Mouse (Mus musculus) myocyte (in vitro differentiated cells): ENCODE results near the gene Sema5a. TPM values are rescaled to one million over a fixed set of nuclear protein-coding genes. Genes with fewer than 3 reads are reported as not detected.

Source experiments
- H3K27me3 ChIP-seq: one replicate; pipeline ENCODE4 v1.6.1; 2011; ENCODE audit not compliant: control insufficient read depth, insufficient read depth, insufficient read length
- H3K36me3 ChIP-seq: one replicate; pipeline ENCODE4 v1.6.1; 2011; ENCODE audit not compliant: control insufficient read depth, insufficient read depth
- H3K4me2 ChIP-seq: one replicate; pipeline ENCODE4 v1.6.1; 2011; ENCODE audit warnings: low read depth, control low read depth
- H3K4me3 ChIP-seq: one replicate; pipeline ENCODE4 v1.5.1; 2011; ENCODE audit warnings: mild to moderate bottlenecking, control low read depth, moderate library complexity
- H3K79me2 ChIP-seq: one replicate; pipeline ENCODE4 v1.6.1; 2011; ENCODE audit not compliant: control insufficient read depth, insufficient read depth
- H3ac ChIP-seq: one replicate; pipeline ENCODE4 v1.6.1; 2011; ENCODE audit not compliant: control insufficient read depth, insufficient read length
- CEBPB ChIP-seq: IDR thresholded peaks from 2 replicates; pipeline ENCODE4 v1.6.1; 2011; ENCODE audit warnings: mild to moderate bottlenecking, moderate library complexity; ENCODE audit not compliant: poor library complexity, insufficient read depth, severe bottlenecking
- E2F4 ChIP-seq: IDR thresholded peaks from one replicate; pipeline ENCODE4 v1.6.1; 2011; ENCODE audit warnings: mild to moderate bottlenecking, control low read depth, moderate library complexity; ENCODE audit not compliant: insufficient read depth
- MAX ChIP-seq: IDR thresholded peaks from one replicate; pipeline ENCODE4 v1.6.1; 2011; ENCODE audit warnings: low read depth, mild to moderate bottlenecking, control low read depth
- MYOD1 ChIP-seq, 3 experiments: IDR thresholded peaks; one replicate each; pipeline ENCODE4 v1.6.1; 2011; ENCODE audit warnings: control low read depth in 2 of 3, low read depth in 2 of 3, mild to moderate bottlenecking in 2 of 3, moderate library complexity in 1 of 3; ENCODE audit not compliant: insufficient read length in 2 of 3, control insufficient read depth in 1 of 3
- MYOG ChIP-seq, 3 experiments: IDR thresholded peaks; one replicate each; pipeline ENCODE4 v1.6.1; 2011; ENCODE audit warnings: control low read depth in 2 of 3, low read depth in 2 of 3, mild to moderate bottlenecking in 2 of 3; ENCODE audit not compliant: insufficient read length in 2 of 3, control insufficient read depth in 1 of 3, insufficient read depth in 1 of 3
- POLR2A ChIP-seq: IDR thresholded peaks from one replicate; pipeline ENCODE4 v1.6.1; 2011; ENCODE audit warnings: low read depth, mild to moderate bottlenecking, control low read depth, moderate library complexity; ENCODE audit not compliant: insufficient read length
- POLR2AphosphoS2 ChIP-seq: IDR thresholded peaks from one replicate; pipeline ENCODE4 v1.6.1; 2011; ENCODE audit warnings: low read depth, control low read depth; ENCODE audit not compliant: insufficient read length
- REST ChIP-seq: IDR thresholded peaks from one replicate; pipeline ENCODE4 v1.6.1; 2011; ENCODE audit warnings: mild to moderate bottlenecking, control low read depth, moderate library complexity; ENCODE audit not compliant: insufficient read depth, insufficient read length
- SRF ChIP-seq: IDR thresholded peaks from one replicate; pipeline ENCODE4 v1.6.1; 2011; ENCODE audit warnings: low read depth; ENCODE audit not compliant: control insufficient read depth, insufficient read length
- TCF12 ChIP-seq: IDR thresholded peaks from one replicate; pipeline ENCODE4 v1.6.1; 2011; ENCODE audit warnings: mild to moderate bottlenecking, control low read depth; ENCODE audit not compliant: poor library complexity, insufficient read depth, severe bottlenecking
- TCF3 ChIP-seq: IDR thresholded peaks from one replicate; pipeline ENCODE4 v1.6.1; 2011; ENCODE audit warnings: low read depth, control low read depth; ENCODE audit not compliant: insufficient read length
- USF1 ChIP-seq: IDR thresholded peaks from one replicate; pipeline ENCODE4 v1.6.1; 2011; ENCODE audit warnings: low read depth, mild to moderate bottlenecking, control low read depth, moderate library complexity
- polyA plus RNA-seq: library from polyadenylated mRNA; unstranded; fragments of >200 nt; fragmentation: generic; extraction: Trizol; gene quantifications from one replicate; pipeline ENCODE4 v1.2.1, GENCODE M21; 2012; ENCODE audit warnings: missing spikeins

The Sema5a gene
- polyA plus RNA-seq, 1 experiment: 7.1 TPM

- Histone ChIP-seq H3K36me3 (no peaks in the 10 kb centered on the region), H3K79me2 (no peaks in the 10 kb centered on the region), H3K27me3 (no peaks in the 10 kb centered on the region), H3ac (no peak overlapping the region), H3K4me3 (no peak overlapping the region), H3K4me2 (no peak overlapping the region)
- TF ChIP-seq TCF12: no peak
- TF ChIP-seq SRF: no peak
- no peak for TF ChIP-seq POLR2AphosphoS2
- TF ChIP-seq TCF3: no peak
- TF ChIP-seq MYOD1 (IDR thresholded peaks at IDR 0.05; ENCODE audit: control insufficient read depth in 1 of 3, insufficient read length in 2 of 3, low read depth in 2 of 3): no peak
- no peak for TF ChIP-seq MAX
- TF ChIP-seq POLR2A: no peak
- TF ChIP-seq MYOG (IDR thresholded peaks at IDR 0.05; ENCODE audit: control insufficient read depth in 1 of 3, insufficient read depth in 1 of 3, insufficient read length in 2 of 3, low read depth in 2 of 3): no peak
- TF ChIP-seq CEBPB: no peak
These were observed 374.6 kb downstream of the Sema5a start for GRCm38 (mm10) chr15:32619199-32619598.

GRCm38 (mm10) chr15:32623037-32623739 is 378.6 kb downstream of the Sema5a start:
- Histone ChIP-seq H3ac (no peak overlapping the region), H3K79me2 (no peaks in the 10 kb centered on the region), H3K27me3 (no peaks in the 10 kb centered on the region), H3K36me3 (no peaks in the 10 kb centered on the region), H3K4me2 (no peak overlapping the region), H3K4me3 (no peak overlapping the region)
- TF ChIP-seq USF1: no peak
- no peak for TF ChIP-seq TCF12
- TF ChIP-seq SRF: no peak
- no peak for TF ChIP-seq MYOD1 (IDR thresholded peaks at IDR 0.05; ENCODE audit: control insufficient read depth in 1 of 3, insufficient read length in 2 of 3, low read depth in 2 of 3)
- TF ChIP-seq E2F4: no peak
- TF ChIP-seq POLR2AphosphoS2: no peak
- no peak for TF ChIP-seq MYOG (IDR thresholded peaks at IDR 0.05; ENCODE audit: control insufficient read depth in 1 of 3, insufficient read depth in 1 of 3, insufficient read length in 2 of 3, low read depth in 2 of 3)
- no peak for TF ChIP-seq MAX
- no peak for TF ChIP-seq CEBPB
- no peak for TF ChIP-seq TCF3
- TF ChIP-seq POLR2A: no peak
- no peak for TF ChIP-seq REST

GRCm38 (mm10) chr15:32624106-32624505 is 379.5 kb downstream of the Sema5a start:
- Histone ChIP-seq H3K79me2 (no peaks in the 10 kb centered on the region), H3ac (no peak overlapping the region), H3K27me3 (no peaks in the 10 kb centered on the region), H3K4me3 (no peak overlapping the region), H3K36me3 (no peaks in the 10 kb centered on the region), H3K4me2 (no peak overlapping the region)
- TF ChIP-seq MYOD1 (IDR thresholded peaks at IDR 0.05; ENCODE audit: control insufficient read depth in 1 of 3, insufficient read length in 2 of 3, low read depth in 2 of 3) (no peak), TCF3 (no peak), USF1 (no peak), POLR2AphosphoS2 (no peak), TCF12 (no peak), MAX (no peak), CEBPB (no peak), E2F4 (no peak), POLR2A (no peak), SRF (no peak), MYOG (IDR thresholded peaks at IDR 0.05; ENCODE audit: control insufficient read depth in 1 of 3, insufficient read depth in 1 of 3, insufficient read length in 2 of 3, low read depth in 2 of 3) (no peak), REST (no peak)

- no peak overlapping the region for H3K4me2 ChIP-seq
- no peaks in the 10 kb centered on the region for H3K27me3 ChIP-seq
- no peaks in the 10 kb centered on the region for H3K36me3 ChIP-seq
- H3K79me2 ChIP-seq: no peaks in the 10 kb centered on the region
- TF ChIP-seq REST: no peak
- no peak for TF ChIP-seq MYOG (IDR thresholded peaks at IDR 0.05; ENCODE audit: control insufficient read depth in 1 of 3, insufficient read depth in 1 of 3, insufficient read length in 2 of 3, low read depth in 2 of 3)
- no peak for TF ChIP-seq POLR2A
- TF ChIP-seq MYOD1 (IDR thresholded peaks at IDR 0.05; ENCODE audit: control insufficient read depth in 1 of 3, insufficient read length in 2 of 3, low read depth in 2 of 3): no peak
- no peak for TF ChIP-seq TCF12
- no peak for TF ChIP-seq MAX
- TF ChIP-seq SRF: no peak
- TF ChIP-seq POLR2AphosphoS2: no peak
- TF ChIP-seq E2F4: no peak
- no peak for TF ChIP-seq USF1
- TF ChIP-seq TCF3: no peak
- no peak for TF ChIP-seq CEBPB
- H3ac ChIP-seq: no peak overlapping the region
- no peak overlapping the region for H3K4me3 ChIP-seq
These were observed 381.4 kb downstream of the Sema5a start for GRCm38 (mm10) chr15:32626031-32626430.
